Comparison of ENCODE assay signal across 8 mouse cellular contexts in the genomic region with DNA sequence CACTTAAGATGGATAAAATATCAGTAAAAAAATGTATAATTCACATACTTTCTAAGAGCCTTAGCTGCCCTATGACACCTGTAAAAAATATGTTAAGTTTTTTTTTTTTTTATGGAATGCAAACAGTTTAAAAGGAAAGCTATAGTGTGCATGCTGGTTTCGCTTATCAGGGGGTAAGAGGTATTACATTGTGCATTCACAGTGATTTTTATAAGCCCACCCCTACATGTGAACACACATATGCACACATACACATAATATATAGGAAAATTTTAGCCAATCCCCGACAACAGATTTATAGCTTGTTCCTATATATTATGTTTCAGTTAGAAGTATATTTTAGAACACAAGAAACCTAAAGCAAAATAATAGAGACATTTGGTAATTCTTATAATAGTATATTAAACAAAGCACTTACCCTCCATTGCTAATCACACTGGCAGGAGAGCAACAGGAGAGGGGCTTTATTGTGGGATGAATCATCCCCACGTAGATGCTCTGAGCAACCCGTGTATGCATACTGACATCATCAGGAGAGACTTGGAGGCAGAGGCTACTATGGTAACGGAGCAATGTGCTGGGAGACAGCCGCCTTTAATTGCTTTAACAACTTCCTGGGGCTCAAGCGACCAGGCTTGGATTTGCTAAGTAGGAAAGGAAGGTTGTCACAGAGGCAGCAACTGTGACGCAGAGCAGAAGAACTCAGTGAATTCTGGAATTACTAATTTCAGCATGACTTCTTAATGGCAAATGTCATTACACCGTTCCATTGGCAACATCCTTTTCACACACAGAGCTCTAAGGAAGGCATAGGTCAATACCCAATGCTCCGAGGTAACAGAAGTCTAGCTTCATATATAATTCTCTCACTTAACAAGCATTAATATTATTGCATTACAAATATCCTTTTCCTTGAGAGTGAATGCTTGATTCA. TPM values are rescaled to one million over a fixed set of nuclear protein-coding genes. Genes with fewer than 3 reads are reported as not detected.
DNase-seq lines count a peak whose midpoint lies in the region; ATAC-seq and TF ChIP-seq lines count a peak whose summit lies in the region.

No protein-coding gene starts in this region.

- WGBS in kidney, embryonic 14.5 days: 20% methylated on average over 10 of the region's 10 CpGs
- WGBS in forebrain, postnatal 0 days: 17% methylated on average over 10 of the region's 10 CpGs
- WGBS in heart, embryonic 12.5 days: 33% methylated on average over 10 of the region's 10 CpGs

- intact Hi-C loops in left cerebral cortex, adult 2 months (cut with DNase I): loop anchor here (5.0 kb wide), 1 partner anchor 305 kb away; no protein-coding TSS in a partner anchor
- intact Hi-C loops in gastrocnemius, adult 2 months (cut with DNase I): no loop called here

- no peaks in the 10 kb centered on the region for H3K36me3 ChIP-seq in kidney, embryonic 14.5 days (ENCODE audit: control insufficient read depth, insufficient read depth, low read length)
- no peaks in the 10 kb centered on the region for H3K36me3 ChIP-seq in forebrain, postnatal 0 days (ENCODE audit: insufficient read depth)
- no peaks in the 10 kb centered on the region for H3K36me3 ChIP-seq in heart, embryonic 12.5 days

- no peaks in the 10 kb centered on the region for H3K27me3 ChIP-seq in kidney, embryonic 14.5 days (ENCODE audit: control insufficient read depth, insufficient read depth, low read length)
- no peaks in the 10 kb centered on the region for H3K27me3 ChIP-seq in forebrain, postnatal 0 days (ENCODE audit: insufficient read depth, low read length)
- no peaks in the 10 kb centered on the region for H3K27me3 ChIP-seq in heart, embryonic 12.5 days (replicated peaks)

- no peak for TF ChIP-seq CTCF in forebrain, postnatal 0 days (IDR thresholded peaks at IDR 0.05; ENCODE audit: low read depth)
- TF ChIP-seq CTCF in left cerebral cortex, adult 2 months (IDR thresholded peaks at IDR 0.05): no peak
- no peak for TF ChIP-seq CTCF in gastrocnemius, adult 2 months (IDR thresholded peaks at IDR 0.05)

- no peak overlapping the region for H3K4me2 ChIP-seq in kidney, embryonic 14.5 days (replicated peaks; ENCODE audit: low read depth, low read length)
- peak overlapping the region; percentile 39 for H3K4me2 ChIP-seq in forebrain, postnatal 0 days (ENCODE audit: low read depth)
- H3K4me2 ChIP-seq in heart, embryonic 12.5 days: no peak overlapping the region

- peak; percentile 63 for ATAC-seq in kidney, embryonic 14.5 days (ENCODE audit: low FRiP score, low TSS enrichment)
- ATAC-seq in forebrain, postnatal 0 days: peak; percentile 95
- ATAC-seq in heart, embryonic 12.5 days (ENCODE audit: insufficient number of reproducible peaks, low FRiP score): no peak

- no peaks in the 10 kb centered on the region for H3K9me3 ChIP-seq in kidney, embryonic 14.5 days (ENCODE audit: control insufficient read depth, low read length)
- no peaks in the 10 kb centered on the region for H3K9me3 ChIP-seq in forebrain, postnatal 0 days (ENCODE audit: low read length)
- H3K9me3 ChIP-seq in heart, embryonic 12.5 days (replicated peaks): no peaks in the 10 kb centered on the region

- H3K9ac ChIP-seq in kidney, embryonic 14.5 days (ENCODE audit: low read depth, low read length): no peak overlapping the region
- peak overlapping the region; percentile 14 for H3K9ac ChIP-seq in forebrain, postnatal 0 days
- H3K9ac ChIP-seq in heart, embryonic 12.5 days: no peak overlapping the region

- H3K27ac ChIP-seq in kidney, embryonic 14.5 days (ENCODE audit: low read depth, low read length): no peak overlapping the region
- H3K27ac ChIP-seq in forebrain, postnatal 0 days (ENCODE audit: low read depth, low read length): peak overlapping the region; percentile 41; the same call in 1 of the 2 replicates
- peak overlapping the region; percentile 77 for H3K27ac ChIP-seq in left cerebral cortex, adult 2 months
- no peak overlapping the region for H3K27ac ChIP-seq in gastrocnemius, adult 2 months
- H3K27ac ChIP-seq in heart, embryonic 12.5 days (ENCODE audit: poor library complexity, severe bottlenecking): no peak overlapping the region

- no peak overlapping the region for H3K4me3 ChIP-seq in kidney, embryonic 14.5 days (ENCODE audit: low read length)
- H3K4me3 ChIP-seq in forebrain, postnatal 0 days (ENCODE audit: low read depth, low read length): peak overlapping the region; percentile 14; the same call in 1 of the 2 replicates
- peak overlapping the region; percentile 38 for H3K4me3 ChIP-seq in left cerebral cortex, adult 2 months
- H3K4me3 ChIP-seq in gastrocnemius, adult 2 months: no peak overlapping the region
- no peak overlapping the region for H3K4me3 ChIP-seq in heart, embryonic 12.5 days

- H3K4me1 ChIP-seq in kidney, embryonic 14.5 days (ENCODE audit: control insufficient read depth, insufficient read depth, low read length): 0 out of 2 replicates have a peak, but pooled peaks cover 3% of the 10 kb centered on the region
- peaks cover 20% of the 10 kb centered on the region for H3K4me1 ChIP-seq in forebrain, postnatal 0 days (ENCODE audit: insufficient read depth)
- peaks cover 14% of the 10 kb centered on the region for H3K4me1 ChIP-seq in heart, embryonic 12.5 days (replicated peaks)

- DNase-seq in kidney, adult 11 months: no peak
- peak; percentile 80 for DNase-seq in forebrain, postnatal 0 days
- DNase-seq in left cerebral cortex, adult 2 months (ENCODE audit: extremely low spot score in 1 of 2, low spot score in 2 of 2): peak; percentile 47 to 49
- peak; percentile 72 for DNase-seq in retina, embryonic 14.5 days (ENCODE audit: low spot score)
- DNase-seq in natural killer cell, adult 2 months (ENCODE audit: low spot score in 2 of 2): no peak
- no peak for DNase-seq in gastrocnemius, adult 2 months

RNA-seq across cellular contexts. Expression of gene Pam, which starts 47.9 kb away (rescaled TPM):
- polyA plus RNA-seq in kidney, embryonic 14.5 days (2014; fragmentation: Nextera tagmentation; extraction: Ambion mirVana): 28.2 and 31.9 TPM in 2 replicates
- total RNA-seq in forebrain, postnatal 0 days (2014; rRNA removed): 89.1 and 93.3 TPM in 2 replicates
- 37.8 and 43.7 TPM in 2 replicates for polyA plus RNA-seq in forebrain, postnatal 0 days (2015; fragmentation: Nextera tagmentation; extraction: Ambion mirVana)
- total RNA-seq in left cerebral cortex, adult 2 months (2021): 100 to 1,000 TPM; 258 to 269 TPM
- total RNA-seq in gastrocnemius, adult 2 months (2021): 10 to 100 TPM; 27.6 to 39.9 TPM
- 376 and 393 TPM in 2 replicates for polyA plus RNA-seq in heart, embryonic 12.5 days (2016; fragmentation: Nextera tagmentation; extraction: Ambion mirVana)

Comparison
In these comparisons a context has a peak if more than half of its experiments do, and no peak if none do; other contexts are left out.
1. H3K27ac ChIP-seq: peak in forebrain, postnatal 0 days (single experiment) and left cerebral cortex, adult 2 months (single experiment); none in kidney, embryonic 14.5 days (single experiment), gastrocnemius, adult 2 months (single experiment) and heart, embryonic 12.5 days (single experiment).
2. H3K4me3 ChIP-seq: peak in forebrain, postnatal 0 days (single experiment) and left cerebral cortex, adult 2 months (single experiment); none in kidney, embryonic 14.5 days (single experiment), gastrocnemius, adult 2 months (single experiment) and heart, embryonic 12.5 days (single experiment).
3. DNase-seq: peak in forebrain, postnatal 0 days (single experiment), left cerebral cortex, adult 2 months (2 of 2) and retina, embryonic 14.5 days (single experiment); none in kidney, adult 11 months (single experiment), natural killer cell, adult 2 months (0 of 2) and gastrocnemius, adult 2 months (single experiment).